Mouse (Mus musculus) megakaryocyte-erythroid progenitor cell, adult 5-6 weeks (primary cell): Measurements from ENCODE around the gene Dmgdh. TPM values are rescaled to one million over a fixed set of nuclear protein-coding genes. Genes with fewer than 3 reads are reported as not detected.

Experiments
- ATAC-seq: replicated peaks from 2 replicates; pipeline ENCODE4 v1.8.0; 2016; ENCODE audit warnings: mild to moderate bottlenecking, inconsistent platforms; ENCODE audit not compliant: severe bottlenecking, poor library complexity, low FRiP score, low TSS enrichment
- total RNA-seq, 2 experiments: library from RNA; stranded (forward) in 1 of 2; stranded (reverse) in 1 of 2; fragments of 200-1000, 215-1000 nt in 1 of 2; fragments of >200 nt in 1 of 2; fragmentation: Nextera tagmentation in 1 of 2; gene quantifications; 2 replicates each; pipeline ENCODE4 v1.2.3; 2014 to 2017

The Dmgdh gene
- total RNA-seq (2014; fragmentation: Nextera tagmentation) (not detected in 2 replicates), total RNA-seq (2017) (not detected in 2 replicates)

DNA sequence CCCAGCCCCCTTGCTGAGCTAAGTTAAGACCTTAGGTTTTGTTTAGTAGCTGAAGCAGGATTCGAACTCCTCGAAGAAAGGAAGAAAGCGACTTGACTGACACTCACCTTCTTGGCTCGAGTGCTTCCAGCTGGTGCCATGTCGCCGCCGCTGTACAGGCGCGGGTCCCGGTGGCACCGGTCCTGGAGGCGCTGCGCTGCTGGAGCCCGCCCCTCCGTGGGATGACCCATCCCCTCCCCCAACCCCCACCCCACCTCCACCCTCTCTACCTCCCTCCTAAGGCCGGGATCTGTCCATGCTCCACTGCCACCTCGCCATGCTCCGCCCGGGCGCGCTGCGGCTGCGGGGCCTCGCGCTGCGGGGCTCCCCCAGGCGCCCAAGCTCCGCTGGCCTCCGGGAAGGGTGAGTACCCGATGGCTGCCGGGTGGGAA is at the start of gene Dmgdh, which contains the start of gene Bhmt2:
Dmgdh (plus strand) TSS at position 303 of the 431 bp plus-strand sequence.
Bhmt2 (minus strand) TSS at position 172 of the 431 bp plus-strand sequence.
- ATAC-seq = no peak

- ATAC-seq = no peak
These were observed 45.4 kb upstream of the Dmgdh start for GRCm38 (mm10) chr13:93628861-93629260.

DNA sequence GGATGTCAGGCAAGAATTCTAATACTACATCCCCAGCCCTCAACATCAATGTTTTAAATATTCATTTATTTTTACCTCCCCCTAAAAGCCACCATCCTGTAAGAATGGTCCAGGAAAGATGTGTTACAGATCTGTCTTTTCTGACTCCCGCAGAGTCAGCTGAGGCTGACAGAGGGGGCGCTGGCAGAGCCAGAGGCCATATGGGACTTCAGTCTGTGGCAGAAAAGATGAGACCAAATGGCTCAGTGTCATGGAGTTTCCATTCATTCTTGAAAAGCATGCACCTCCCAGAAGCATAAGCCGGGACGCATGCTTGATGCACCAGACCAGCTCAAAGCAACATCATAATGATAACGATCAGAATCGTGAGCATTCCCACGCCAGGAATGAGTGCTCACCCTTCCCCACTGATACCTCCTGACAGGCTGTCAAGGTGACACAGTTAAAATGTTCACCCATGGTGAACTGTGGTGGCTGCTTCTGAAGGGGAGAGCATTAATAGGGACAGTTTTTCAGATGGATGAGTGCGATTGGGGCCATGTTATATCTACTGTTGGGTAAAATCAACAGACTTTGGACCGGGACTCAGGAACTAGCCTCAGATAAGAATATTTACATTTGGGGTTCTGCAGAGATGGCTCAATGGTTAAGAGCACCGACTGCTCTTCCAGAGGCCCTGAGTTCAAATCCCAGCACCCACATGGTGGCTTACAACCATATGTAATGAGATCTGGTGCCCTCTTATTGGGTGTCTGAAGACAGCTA is 43.1 kb upstream of the Dmgdh start:
- ATAC-seq = no peak

GRCm38 (mm10) chr13:93632927-93633326 is 41.3 kb upstream of the Dmgdh start:
- ATAC-seq = no peak

GRCm38 (mm10) chr13:93636561-93636960 is 37.7 kb upstream of the Dmgdh start:
- no peak for ATAC-seq

DNA sequence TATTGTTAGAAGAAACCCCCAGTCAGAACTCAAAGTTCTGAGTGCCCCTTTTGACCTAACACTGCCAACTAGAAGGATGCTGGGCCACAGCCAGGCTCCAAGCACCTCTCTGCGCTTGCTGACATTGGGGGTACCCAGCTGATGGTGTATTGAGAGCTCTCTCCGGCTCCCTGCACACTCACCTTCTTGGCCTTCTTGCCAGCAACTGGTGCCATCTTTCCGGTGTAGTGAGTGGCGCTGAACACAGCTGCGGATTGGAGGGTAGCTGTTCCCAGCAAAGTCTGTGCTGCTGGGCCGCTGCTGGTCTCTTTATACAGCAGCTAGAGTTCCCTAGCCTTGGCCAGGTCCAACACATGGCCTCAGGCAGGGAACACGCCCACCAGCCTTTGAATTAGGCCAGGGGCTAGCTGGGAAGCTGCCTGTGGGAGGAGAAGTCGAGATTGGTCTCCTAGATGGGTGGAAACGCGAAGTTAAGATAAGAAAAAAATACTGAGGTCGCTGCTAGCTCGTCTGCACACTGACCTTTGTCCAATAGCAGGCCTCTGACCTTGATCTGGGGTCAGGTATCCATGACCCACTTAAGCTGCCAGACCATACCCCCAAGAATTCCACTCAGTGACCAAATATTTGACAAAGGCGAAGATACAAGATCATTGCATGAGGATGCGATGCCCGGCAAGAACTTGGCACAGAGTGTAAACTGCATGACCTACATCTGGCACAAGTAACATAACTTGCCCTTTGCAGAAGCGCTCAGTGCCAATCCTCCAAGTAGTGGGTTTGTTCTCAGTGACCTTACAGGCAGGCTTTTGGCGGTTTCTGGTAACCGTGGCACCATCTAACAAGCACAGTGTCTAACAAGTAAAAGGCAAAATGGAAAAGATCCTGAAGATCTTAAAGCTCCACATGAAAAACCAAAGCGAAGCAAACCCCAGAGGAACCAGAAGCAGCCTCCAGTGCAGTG is 36.7 kb upstream of the Dmgdh start, which contains the start of gene Bhmt:
Bhmt (minus strand) TSS at position 680 of the 964 bp plus-strand sequence.
- ATAC-seq = no peak

GRCm38 (mm10) chr13:93639636-93640035 is 34.6 kb upstream of the Dmgdh start:
- no peak for ATAC-seq

DNA sequence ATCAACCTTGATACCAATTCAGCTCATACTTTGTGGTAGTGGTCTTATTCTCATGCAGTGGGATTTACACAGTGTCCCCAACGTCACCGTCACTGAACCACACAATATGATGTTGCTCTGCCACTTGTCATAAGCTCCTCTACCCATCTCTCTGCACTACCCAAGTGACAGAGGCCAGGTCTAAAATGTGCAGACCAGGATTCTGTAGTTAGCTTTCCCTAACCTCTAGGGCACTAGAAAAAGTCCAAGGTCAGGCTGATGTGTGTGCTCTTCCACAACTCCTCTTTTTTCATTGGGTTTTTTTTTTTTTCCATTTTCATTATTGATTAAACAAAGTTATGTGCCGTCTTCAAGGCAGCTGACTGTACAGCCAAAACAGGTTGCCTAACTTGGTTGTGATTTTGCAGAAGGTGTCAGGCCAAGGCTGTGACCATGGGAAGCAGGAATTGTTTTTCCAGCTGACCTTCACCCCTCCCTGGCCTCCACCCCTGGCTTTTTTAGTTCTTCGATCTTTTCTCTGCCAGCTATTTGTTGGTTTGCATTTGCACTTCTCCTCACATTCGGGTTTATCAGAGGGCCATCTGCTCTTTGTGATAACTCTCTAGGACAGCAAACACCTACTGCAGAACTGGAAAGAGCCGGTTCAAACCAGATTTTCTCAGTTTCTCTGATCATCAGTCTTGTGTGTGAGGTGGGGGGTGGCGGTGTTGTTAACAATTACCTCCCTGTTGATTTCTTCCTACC is 25.7 kb upstream of the Dmgdh start:
- no peak for ATAC-seq

- ATAC-seq = no peak
These were observed 20.9 kb upstream of the Dmgdh start for GRCm38 (mm10) chr13:93653382-93653781.

- no peak for ATAC-seq
These were observed 16.3 kb upstream of the Dmgdh start for GRCm38 (mm10) chr13:93657941-93658340.

- no peak for ATAC-seq
These were observed 6.6 kb upstream of the Dmgdh start for GRCm38 (mm10) chr13:93667586-93667985.

DNA sequence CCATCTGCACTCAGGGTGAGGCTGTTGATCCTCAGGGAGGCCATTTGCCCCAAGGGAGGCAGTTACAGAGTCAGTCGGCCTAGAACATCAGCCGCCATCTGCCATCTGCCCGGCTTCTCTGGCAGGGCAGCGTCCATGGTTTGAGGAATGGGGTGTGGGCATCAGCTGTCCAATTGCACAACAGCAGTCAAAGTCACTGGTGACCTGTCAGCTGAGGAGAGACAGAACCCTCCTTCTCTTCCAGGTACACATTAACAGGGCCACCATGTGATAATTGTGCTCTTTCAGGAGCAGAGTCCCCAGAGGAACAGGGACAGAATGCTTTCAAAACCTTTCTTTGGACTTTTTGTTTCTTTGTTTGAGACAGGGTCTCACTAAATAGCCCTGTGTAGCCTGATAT is 1.9 kb upstream of the Dmgdh start:
- ATAC-seq = no peak

- no peak for ATAC-seq
These were observed 937 bp upstream of the Dmgdh start for GRCm38 (mm10) chr13:93673296-93673695.

- ATAC-seq = no peak
These were observed 2.6 kb downstream of the Dmgdh start for GRCm38 (mm10) chr13:93676864-93677263.

GRCm38 (mm10) chr13:93683336-93683735 is 9.1 kb downstream of the Dmgdh start:
- ATAC-seq = no peak

GRCm38 (mm10) chr13:93685226-93685625 is 11.0 kb downstream of the Dmgdh start:
- ATAC-seq = no peak

GRCm38 (mm10) chr13:93687321-93687720 is 13.1 kb downstream of the Dmgdh start:
- ATAC-seq = no peak

DNA sequence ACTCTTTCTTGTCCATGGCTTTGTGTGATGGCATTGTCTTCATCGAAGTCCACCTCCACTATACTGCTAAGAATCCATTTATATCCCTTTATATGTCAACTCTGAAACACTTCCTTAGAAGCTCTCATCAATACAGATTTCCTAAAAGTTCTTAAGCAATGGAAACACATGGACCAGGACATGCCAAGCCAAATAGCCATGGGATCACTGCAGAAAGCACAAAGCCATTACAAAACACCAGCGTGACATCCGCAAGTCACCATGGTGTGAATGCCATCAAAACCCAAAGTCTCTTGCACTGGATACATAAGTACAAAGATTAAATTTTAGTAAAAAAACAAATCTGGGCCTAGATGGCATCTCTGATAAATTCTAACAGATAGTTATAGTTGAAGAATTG is 15.3 kb downstream of the Dmgdh start:
- no peak for ATAC-seq

- ATAC-seq = no peak
These were observed 16.6 kb downstream of the Dmgdh start for GRCm38 (mm10) chr13:93690821-93691220.
